Mouse (Mus musculus) kidney, postnatal 4 days (tissue): Measurements from ENCODE around the gene Capn12.
"Not testable (repeated sequence)": the region's sequence is repeated elsewhere in the genome, so short reads cannot be mapped to it uniquely, and the experiment has no call there.

Experiments used
- DNase-seq, 2 experiments: peaks; one replicate each; pipeline ENCODE4 v3.0.0; 2021; ENCODE audit warnings: mixed read lengths in 2 of 2

The Capn12 gene

DNA sequence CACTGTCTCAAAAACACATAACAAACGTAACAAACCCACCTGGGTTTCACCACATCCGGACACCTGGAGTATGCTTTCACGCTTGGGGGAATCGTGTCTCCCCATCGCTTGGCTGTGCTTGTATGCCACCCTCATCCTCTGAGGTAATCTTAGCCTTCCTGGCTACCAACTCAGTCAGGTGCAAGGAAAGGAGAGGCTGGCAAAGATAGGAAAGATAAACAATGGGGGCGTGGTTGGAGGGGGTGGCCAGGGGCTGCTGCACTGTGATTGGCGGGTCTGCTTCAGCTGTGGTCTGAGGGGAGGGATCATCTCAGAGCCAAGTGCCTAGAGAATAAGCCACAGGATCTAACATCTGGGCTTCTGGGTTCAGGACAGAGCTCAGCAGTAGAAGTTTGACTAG, 1.6 kb upstream of the Capn12 start:
- DNase-seq: no peak

GRCm38 (mm10) chr7:28880554-28880953, 668 bp upstream of the Capn12 start:
- DNase-seq: no peak

DNA sequence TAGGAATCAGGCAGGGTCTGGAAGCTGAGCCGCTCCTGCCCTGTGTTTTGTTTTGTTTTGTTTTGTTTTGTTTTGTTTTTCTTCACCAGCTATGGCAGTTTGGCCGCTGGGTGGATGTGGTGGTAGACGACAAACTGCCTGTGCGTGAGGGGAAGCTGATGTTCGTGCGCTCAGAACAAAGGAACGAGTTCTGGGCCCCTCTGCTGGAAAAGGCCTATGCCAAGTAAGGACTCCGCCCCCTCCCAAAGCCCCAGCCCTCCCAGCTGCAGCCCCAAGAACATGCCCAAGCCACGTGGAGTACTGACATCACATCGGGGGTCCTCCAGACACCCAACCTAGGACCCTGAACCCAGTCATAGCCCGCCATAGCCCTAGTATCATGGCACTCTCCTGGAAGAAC, 1.8 kb downstream of the Capn12 start:
- DNase-seq: no peak

- not testable (repeated sequence) for DNase-seq
These were observed 2.5 kb downstream of the Capn12 start for GRCm38 (mm10) chr7:28883704-28884103.

GRCm38 (mm10) chr7:28886486-28886885, 5.3 kb downstream of the Capn12 start:
- peak; percentile 39 to 45 for DNase-seq

DNA sequence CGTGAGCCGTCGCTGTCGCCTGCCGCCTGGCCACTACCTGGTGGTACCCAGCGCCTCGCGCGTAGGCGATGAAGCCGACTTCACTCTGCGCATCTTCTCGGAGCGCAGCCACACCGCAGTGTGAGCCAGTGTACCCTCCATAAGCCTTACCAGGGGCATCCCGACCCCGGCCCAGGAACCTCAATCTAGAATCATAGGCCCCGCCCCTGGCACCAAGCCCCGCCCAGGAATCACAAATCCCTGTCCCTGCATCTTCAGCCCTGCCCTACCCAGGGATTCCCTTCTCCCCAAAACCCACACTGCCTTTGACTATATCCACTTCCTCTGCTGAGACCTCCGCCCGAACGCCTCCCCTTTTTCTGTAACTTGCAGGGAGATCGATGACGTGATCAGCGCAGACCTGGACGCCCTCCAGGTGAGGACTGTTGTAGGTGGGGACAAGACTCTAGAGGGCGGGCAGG, 7.5 kb downstream of the Capn12 start:
- DNase-seq: peak in 1 of 2 experiments; percentile 34

DNA sequence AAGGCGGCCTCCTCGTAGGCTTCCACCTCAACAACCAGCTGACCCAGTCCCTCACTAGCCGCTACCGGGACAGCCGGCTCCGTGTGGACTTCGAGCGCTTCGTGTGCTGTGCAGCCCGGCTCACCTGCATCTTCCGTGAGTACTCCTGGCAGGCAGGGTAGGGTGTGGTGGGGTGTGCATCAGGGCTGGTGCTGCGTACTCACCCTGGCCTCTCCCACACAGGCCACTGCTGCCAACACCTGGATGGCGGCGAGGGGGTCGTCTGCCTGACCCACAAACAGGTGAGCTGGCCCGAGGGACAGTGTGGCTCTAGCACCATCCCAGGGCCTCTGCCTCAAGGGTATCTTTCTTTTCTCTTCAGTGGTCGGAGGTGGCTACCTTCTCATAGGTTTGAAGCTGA, 11.4 kb downstream of the Capn12 start:
- no peak for DNase-seq

DNA sequence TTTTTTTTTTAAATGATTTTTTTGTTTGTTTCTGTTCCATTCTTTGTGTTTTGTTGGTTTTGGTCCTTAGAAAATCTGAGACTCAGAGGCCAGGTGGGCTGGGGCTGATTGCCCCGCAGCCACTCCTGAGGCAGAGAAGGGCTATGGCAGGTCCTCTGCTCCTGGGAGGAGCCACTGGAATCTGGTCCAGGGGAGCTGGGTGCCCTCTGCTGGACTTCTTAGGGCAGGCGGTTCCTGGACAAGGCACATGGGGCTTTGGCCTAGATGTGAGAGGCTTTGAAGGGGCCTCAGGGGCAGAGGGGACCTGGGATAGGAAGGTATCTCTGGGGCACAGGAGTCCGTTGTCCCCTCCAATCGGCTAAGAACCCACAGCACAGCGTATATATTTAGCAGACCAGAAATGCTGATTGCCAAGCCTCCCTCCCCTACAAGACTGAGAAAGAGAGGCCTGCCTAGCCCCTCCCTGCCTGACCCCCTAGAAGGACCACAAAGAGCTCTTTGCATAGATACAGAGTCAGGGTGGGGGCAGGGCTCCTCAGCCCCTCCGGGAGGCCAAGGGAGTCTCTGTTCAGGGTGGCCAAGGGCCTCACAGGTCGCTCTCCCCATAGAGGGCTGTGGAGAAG, 12.5 kb downstream of the Capn12 start:
- DNase-seq: peak; percentile 74 to 81

DNA sequence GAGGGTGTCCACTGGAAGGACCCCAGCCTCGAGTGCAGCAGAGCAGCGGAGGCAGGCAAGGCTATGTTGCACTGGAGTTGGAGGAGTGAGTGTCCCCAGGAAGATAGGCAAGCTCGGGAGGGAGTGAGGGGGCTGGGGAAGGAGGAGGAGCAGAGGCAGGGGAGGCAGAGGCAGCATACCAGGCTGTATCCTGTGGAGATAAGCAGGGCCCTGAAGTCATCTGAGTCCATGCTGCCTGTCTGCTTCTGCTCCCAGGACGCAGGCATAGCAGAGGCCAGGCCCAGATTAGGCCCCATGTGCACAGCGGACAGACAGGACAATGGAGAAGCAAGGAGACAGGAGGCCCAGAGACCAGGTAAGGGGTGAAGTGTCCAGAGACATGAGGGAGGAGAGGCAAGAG, 13.7 kb downstream of the Capn12 start:
- no peak for DNase-seq

DNA sequence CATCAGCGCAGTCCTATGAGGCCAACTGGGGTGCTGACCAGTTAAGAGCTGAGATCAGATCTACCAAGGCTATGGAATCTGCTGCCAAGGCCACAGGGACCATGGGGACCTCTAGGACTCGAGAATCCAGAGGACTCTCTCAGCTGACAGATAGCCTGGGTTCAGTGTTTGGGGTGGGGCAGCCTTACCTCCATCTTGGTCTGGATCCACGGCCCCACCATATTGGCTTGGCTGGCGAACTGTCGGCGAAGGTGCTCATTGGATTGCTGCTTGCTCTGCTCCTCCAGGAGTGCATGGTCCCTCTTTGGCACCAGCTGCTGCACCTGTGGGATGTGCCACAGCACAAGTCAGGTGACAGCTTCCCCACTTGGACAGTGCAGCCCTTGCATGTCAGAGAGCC, 16.4 kb downstream of the Capn12 start:
- no peak for DNase-seq

GRCm38 (mm10) chr7:28899972-28900371, 18.8 kb downstream of the Capn12 start:
- no peak for DNase-seq

DNA sequence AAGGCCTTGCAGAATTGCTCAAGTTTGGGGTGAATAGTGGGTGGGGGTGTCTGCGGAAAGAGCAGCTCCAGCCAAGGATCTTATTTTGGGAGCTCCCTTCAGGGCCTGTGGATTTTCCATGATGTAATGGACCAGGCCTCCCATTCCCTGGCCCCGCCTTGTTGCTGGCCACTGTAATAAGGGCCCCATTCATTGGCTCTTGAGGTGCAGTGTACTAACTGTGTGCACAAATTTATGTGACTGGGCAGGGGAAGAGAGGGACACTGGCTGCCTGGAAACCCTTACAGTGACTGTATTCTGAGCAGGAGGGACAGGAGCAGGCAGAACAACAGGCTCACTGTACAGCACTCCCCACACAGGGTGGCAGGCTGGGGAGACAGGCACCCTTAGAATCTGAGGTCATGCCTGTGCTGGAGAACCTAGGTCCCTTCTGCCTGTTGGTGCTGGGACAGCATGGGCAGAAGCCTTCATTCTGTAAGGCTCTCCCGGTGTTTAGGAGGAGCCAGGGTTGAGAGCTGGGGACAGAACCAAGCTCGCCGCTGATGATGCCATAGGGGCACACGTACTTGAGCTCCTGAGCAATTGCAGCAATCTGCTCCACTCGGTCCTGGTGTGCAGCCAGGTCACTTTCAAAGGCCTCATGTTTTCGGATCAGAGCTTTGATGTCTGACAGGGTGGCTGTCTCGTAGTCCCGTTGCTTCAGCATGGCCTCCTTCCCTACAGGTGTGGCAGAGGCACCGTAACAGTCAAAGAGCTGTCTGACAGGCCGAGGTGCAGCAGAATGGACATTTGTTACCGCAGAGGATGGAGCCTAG, 20.3 kb downstream of the Capn12 start:
- no peak for DNase-seq

DNA sequence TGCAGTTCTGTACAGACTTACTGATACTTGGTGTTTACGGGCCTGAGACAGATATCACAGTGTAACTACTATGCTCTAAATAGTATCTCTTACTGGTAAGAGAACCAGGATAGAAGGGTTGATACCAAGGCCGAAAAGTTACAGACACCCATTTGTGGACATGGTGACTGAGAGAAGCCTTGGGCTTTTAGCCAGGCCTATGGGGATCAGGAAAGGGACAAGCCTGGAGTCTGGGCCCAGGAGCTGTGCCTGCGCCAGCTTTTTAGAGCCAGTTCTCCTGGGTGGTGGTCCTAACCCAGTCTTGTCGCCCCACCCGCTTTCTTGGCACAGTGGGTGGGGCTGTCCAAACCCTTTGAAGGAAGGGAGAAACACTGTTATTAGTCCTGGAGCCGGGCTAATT, 21.0 kb downstream of the Capn12 start:
- DNase-seq: no peak

DNA sequence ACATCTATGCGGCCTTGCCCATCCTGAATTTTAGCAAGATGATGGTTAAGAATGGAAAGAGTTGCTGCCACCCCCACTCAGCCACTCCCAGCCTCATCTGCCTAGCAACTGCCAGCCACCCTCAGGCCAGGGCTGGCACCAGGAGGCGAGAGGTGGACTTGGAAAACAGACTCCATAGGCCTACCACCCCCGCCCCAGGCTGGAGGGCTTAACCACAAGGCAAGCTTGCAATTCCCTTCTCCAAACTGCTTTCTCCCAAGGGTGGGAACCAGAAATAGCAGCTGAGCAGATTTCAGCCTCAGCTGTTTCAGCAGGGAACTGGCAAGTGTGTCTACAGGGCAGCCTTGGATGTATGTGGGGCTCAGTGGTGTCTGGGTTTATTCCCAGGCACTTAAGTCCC, 21.6 kb downstream of the Capn12 start:
- DNase-seq: no peak

DNA sequence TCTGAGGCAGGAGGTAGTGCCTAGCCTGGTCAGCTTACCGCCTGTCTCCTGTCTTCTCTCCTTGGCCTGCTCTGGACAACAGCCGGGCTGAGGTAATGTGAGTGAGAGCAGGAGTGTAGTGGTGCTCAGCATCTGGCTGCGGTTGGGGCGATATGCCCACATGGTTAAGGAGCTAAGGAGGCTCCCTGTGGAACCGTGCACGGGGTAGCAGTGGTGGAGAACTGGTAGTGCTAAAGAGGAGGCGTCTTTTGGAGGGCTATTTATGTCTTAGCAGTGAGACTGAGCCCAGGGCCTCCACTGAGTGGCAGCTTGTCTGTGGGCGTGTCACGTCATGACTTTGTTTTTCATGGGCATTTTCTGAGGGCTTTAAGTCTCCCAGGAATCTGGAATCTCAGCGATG, 22.6 kb downstream of the Capn12 start:
- no peak for DNase-seq

DNA sequence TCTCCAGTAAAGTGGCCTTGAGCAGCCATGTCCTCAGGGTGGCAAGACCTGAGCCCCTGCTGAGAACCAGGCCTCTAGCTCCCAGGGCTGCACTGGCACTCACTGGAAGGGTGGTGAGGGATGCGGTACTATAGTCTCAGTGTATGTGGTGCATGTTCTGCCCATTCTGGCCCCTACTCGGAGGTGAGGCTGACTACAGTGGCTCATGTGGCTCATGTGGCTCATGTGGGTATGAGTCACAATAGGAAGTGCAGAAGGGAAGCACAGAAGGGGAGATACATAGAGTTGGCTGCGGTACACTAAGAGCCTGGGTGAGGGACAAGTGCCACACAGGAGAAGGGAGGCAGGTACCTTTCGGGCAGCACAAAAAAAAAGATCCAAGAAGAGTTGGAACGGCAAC, 26.0 kb downstream of the Capn12 start:
- no peak for DNase-seq

GRCm38 (mm10) chr7:28911632-28912031, 30.4 kb downstream of the Capn12 start:
- peak; percentile 69 to 82 for DNase-seq

DNA sequence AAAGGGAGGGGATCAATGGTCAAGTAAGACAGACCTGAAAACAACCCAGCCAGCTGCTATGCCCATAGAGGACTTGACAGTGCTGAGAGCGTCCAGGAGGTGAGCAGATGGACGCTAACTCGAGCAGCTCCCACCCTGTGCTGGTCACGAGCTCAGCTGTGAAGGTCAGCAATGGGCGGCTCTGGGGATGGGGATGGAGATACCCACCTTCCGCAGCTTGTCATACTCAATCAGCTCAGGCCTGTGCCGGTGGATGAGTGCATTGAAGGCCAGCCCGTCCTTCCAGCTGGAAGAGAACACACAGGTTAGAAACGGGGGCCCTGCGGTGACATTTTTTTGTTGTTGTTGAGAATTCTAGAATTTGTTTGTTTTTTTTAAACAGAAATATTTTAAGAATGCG, 31.9 kb downstream of the Capn12 start:
- no peak for DNase-seq

DNA sequence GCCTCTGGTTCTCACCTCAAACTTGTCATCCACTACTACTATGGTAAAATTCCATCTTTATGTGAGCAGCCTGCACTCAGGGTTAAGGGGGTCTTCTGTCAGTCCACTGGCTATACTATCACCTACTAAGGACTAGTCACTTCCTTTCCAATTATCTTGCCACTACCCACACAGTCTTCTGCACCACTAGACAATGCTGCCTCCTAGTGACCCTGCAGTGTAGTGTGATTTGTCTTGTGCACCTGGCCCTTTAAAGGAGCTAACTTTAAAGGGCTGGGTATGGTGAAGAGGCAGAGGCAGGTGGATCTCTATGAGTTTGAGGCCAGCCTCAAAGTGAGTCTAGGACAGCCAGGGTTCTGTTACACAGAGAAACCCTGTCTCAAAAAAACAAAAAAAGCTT, 35.3 kb downstream of the Capn12 start:
- no peak for DNase-seq

- DNase-seq: peak; percentile 74 to 81
These were observed 36.5 kb downstream of the Capn12 start for GRCm38 (mm10) chr7:28917503-28918426.

GRCm38 (mm10) chr7:28918540-28918939, 37.3 kb downstream of the Capn12 start:
- no peak for DNase-seq

- peak; percentile 83 to 88 for DNase-seq
These were observed 38.6 kb downstream of the Capn12 start for GRCm38 (mm10) chr7:28919815-28920214.

- no peak for DNase-seq
These were observed 40.0 kb downstream of the Capn12 start for GRCm38 (mm10) chr7:28921178-28921577.
